Mouse (Mus musculus) NIH3T3 (cell line): ENCODE measurements at regions not wholly inside any gene's neighbourhood (a gene's known extent, or its start where the extent isn't known, plus 50 kb on each side); places are given as distances from the start of the nearest gene placed in this dataset.

Experiments used
- DNase-seq: peaks from one replicate; pipeline ENCODE4 v3.0.0-alpha.2; 2012; ENCODE audit warnings: low read depth

DNA sequence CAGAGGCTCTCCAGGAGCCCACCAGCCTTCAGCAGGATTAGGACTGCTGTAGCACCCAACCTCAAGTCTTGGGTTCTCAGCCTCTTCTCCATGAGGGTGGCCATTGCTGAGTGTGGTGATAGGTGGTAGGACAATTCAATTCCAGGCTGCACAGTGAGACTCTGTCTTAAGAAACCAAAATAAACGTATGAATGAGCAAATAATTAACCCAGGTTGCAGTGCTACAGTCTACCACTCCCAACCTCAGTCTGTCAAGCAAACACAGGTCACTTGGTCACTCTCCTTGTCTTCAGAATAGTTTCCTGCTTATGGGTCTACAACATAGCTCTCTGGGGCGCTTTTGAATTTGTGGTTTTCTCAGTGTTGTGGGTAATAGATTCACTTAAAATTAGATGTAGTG is 499.8 kb downstream of the Cdh26 start:
- DNase-seq, result no peak

DNA sequence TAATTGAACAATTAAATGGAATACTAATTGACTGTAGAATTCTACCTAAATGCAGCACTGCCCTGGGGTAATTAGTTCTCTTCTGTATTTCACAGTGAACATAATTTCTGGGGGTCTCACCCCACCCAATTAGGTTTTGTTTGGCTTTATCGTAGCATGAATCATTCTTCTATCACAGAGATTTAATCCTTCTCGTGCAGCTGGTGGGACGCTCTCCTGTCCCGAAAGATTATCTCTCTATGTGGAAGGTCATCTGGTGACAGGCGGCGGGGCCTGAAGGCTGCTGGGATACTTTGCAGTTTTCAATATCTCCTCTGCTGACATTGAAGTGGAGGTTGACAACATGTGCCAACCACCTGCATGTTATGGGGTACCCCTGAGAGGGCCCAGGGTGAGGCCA is 493.8 kb upstream of the Cdh4 start:
- DNase-seq, result no peak

DNA sequence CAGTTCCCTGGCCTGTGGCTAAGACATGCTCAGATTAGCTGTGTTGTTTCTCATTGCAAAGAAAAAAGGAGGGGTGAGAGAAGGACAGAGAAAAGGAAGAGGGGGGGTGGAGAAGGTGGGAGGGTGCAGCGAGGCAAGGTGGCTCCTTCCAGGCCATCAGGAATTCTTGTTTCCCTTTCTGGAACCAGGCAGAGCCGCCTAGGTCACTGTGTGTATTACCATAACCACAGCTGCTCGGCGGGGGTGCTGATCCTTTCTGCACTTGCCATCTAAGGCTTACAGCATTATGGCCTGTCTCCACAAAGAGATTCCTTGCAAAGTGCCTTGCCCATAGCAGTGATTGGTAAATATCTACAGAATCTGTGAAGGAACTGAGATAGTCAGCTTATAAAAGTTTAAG is 493.1 kb upstream of the Cdh4 start:
- DNase-seq, result no peak

DNA sequence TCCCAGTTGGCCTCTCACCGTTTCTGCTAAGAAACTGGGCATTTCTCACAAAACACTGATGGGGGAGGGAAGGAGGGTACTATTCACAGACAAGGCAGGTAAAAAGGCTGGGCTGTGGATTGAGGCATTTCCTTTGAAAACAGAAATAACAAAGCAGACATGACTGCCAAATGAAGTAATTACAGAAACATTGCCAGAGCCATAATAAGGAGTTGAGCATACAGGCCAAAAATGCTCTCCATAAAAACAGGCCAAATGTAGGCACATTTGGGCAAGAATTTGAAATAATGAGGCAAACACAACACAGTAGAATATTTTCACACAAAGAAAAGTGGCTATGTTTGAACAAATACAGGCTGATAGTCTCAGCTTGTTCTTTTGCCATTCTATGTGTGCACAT is 491.9 kb upstream of the Cdh4 start:
- no peak for DNase-seq

DNA sequence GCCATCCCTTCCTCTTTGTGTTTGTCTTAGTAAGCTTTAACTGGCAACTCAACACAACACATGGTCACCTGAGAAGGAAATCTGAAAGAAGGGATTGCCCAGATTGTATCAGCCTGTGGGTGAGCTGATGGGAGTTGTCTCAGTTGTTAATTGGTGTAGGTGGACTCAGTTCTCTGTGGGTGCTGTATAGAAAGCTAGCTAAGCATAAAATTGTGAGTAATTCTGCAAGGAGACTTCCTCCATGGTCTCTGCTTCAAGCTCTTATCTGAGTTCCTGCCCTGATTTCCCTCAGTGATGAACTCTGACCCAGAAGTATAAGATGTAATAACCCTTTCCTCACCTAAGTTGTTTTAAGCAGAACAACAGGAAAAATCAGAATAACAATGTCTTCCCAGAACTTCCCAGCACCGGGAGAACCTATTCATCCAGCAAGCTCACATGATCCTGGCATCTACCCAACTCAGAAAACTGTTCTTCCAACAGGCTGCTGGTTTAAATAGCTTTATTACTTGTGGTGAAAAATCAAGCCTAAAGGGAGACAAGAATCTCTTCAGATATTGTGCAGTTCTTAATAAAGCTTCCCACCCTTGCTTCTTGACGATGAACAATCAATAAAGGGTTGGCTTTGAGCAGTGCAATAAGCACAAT is 487.7 kb upstream of the Cdh4 start:
- no peak for DNase-seq

DNA sequence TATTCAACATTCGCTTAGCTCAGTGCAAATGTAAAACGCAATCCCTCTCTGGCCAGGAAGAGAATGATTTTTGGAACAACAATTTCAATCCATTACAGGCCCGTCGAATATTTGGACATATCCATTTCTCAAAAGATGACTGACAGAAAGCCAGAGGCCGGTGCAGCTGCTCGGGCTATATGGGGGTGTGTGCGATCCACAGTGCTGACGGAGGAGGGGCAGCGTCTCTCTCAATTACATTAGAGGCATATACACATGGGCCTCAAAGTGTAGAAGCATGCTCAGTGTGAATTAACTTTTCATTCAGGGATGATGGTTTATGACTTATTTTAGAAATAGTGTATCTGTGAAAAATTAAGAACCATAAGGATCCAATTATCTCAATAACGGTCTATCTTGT is 483.4 kb upstream of the Cdh4 start:
- no peak for DNase-seq

DNA sequence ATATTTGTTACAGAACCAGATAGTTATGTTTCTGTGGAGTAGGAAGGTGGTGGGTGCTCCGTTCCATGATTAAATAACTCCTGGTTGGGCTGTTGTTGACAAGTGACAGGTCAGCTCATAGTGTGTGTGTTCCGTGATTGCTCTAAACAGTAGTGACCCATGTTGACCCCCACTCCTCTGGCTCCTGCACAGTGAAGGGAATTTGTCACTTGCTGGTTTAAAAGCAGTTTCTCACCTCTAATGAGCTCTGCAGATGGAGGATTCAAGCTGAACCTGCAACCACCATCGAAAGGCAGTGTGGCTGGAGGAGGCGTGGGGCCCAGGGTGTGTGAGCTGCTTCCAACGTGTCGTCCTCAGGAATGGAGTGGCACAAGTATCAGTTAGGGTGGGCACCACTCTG is 482.6 kb upstream of the Cdh4 start:
- DNase-seq, result no peak

DNA sequence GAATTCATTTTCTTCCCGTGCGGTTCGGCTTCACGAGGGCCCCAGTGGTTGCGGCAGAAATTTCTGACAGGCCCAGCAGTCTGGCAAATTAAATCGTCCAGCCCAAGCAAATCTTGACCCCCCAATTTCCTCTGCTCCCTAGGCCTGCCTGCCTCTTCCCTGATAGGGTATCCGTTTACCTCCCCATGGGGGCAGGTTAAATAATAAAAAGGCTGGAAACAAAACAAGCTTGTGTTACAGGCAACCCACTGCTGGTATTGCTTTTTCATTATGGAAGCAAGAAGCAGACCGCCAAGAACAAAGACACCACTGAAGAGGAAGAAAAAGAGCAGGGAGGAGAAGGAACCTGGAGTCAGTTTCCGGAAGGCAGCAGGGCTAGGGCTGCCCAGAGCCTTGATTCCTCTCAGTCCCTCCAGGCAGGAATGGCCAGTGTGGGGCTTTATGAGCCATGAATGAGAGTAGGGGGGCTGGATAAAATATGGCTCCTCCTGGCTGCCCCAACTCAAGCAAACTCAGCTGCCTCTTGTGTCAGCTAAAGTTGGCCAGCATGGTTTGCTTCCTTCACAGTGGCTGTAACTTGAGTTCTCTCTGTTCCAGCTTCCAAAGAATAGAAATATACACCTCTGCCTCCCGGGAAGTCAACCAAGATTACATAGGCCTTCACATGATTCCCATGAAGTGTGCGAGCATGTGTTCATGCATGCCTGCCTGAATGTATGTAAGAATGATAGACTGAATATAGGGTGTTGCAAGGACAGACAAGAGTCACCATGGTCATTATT is 474.5 kb upstream of the Cdh4 start:
- no peak for DNase-seq

DNA sequence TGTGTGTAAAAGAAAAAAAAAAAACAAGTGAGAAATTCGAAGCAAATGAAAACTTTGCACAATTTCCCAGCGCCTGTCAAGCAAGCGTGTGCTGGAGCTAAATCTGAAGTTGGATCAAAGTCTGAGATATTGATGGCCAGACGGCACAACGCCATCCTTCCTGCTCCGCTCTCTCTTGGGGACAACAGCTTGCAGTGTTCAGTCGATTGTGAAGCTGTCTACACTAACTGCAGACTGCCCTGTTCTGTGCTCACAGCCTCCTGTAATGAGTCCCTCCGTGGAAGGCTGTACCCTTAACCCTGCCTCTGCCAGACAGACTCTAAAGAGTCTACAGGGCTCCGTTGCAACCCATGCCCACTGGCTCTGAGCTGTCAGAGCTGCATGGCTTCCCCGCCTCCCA is 472.5 kb upstream of the Cdh4 start:
- no peak for DNase-seq

DNA sequence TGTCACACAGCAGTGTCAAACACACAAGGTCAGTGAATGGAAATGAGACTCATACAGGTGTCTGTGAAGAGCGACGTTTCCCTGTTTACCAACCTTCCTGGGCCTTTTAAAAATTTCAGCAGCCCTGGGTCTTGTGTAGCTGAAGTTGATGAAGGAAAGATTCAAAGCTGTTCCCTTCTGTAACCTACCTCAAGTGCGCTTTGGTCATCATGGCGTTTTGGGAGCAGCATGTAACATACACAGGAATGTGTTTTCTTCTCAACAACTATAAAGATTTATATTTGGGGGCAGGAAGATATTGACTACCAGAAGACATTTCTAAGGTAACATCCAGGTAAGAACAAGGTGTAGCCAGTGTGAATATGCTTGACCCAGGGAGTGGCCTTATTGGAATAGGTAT is 466.9 kb upstream of the Cdh4 start:
- no peak for DNase-seq

DNA sequence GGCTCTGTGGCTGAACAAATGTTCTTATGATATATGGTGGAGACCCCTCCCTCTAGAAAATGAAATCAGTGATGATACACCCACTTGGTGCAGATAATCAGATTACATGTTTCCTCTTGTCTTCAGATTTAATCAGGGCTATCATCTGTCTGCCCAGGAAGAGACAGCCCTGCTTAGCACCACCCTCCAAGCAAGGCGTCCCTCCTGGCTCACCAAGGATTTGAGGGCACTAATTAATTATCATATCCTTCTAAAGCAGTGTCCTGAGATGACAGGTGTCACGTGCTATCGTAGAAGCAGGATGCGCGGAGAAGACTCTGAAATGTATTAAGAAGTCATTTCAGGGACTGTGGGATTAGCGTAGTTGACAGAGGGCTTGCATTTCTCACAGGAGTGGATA is 466.2 kb upstream of the Cdh4 start:
- DNase-seq, result no peak

DNA sequence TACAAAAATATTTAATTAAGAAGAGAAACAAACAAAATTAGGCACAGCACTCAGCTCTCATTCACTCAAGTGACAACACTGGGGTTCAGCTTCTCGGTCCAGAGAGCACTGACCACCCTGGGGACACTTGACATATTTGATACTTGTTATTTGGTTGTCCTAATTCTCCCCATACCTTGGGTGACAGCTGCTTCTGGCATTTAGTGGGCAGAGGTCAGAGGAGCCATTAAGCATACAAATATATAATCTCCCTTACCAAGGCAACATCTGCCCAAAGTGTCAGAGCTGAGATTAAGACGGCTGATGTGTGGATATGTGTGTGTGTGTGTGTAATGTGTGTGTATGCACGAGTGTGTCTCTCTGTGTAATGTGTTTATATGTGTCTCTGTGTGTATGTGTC is 465.7 kb upstream of the Cdh4 start:
- DNase-seq, result no peak

DNA sequence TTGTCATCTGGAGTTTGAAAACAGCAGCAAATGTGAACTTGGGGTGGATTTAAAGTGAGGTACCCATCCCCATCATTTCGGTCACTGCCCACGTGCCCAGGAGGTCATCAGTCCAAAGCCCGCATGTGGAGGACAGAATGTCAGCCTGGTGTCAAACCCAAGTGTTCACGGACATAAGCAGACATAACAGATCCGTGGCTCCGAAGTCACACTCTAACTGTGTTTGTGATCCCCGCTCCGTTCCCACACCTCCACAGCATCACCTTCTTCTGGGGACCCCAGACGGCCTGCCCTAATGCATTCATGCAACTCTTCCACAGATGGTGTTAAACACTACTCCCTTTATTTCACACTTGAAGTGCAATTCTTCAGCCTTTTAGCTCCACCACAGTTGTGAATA is 462.8 kb upstream of the Cdh4 start:
- DNase-seq, result no peak

DNA sequence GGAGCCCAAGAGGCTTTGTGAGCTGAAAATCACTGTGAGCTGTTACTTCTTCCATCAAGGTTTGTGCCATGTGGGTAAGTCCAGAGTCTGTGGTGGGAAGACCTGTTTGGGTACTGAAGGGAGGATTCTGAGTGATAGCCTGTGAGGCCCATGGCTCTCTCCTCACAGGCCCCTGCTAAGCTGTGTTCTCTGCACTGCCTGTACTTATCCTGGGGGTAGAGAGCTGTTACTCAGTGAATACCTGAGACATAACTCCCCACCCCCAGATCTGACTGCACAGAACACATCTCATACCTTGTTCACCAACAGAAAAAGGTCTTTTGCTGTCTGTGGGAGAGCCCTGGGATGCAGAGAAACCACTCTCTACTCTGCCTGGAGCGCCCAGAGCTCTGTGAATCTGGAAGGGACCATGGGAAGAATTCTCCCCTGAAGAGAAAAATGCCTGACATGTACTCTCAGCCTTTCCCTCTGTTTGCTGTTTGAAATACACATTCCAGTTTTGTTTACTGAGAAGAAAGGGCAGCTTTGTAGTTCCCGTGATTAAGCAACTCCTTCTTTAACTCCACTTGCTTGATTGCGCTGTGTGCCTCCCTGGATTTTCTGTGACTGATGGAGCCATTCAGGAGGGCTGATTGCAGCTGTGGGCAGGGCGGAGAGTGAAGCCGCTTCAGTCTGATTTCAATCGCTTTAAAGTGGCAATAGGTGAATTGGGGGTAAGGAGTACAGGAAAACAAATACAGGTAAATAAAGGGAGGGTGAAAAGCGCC is 460.3 kb upstream of the Cdh4 start:
- no peak for DNase-seq

DNA sequence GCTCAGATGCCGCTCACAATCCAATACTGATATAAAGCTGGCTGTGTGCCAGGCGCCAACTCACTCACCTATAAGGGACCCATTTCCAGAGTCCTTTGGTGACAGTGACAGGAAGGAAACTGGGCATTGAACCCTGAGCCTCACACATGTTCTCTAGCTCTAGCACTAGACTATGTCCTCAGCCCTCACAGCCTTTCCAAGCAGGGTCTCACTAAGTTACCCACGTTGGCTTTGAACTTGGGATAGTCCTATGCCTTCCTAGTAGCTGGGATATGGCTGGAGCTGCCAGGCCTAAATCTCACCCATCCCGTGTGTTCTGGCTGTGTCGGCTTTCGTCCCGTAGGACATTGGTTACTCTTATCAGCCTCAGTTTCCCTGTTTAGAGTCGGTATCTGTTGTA is 458.4 kb upstream of the Cdh4 start:
- DNase-seq, result no peak

DNA sequence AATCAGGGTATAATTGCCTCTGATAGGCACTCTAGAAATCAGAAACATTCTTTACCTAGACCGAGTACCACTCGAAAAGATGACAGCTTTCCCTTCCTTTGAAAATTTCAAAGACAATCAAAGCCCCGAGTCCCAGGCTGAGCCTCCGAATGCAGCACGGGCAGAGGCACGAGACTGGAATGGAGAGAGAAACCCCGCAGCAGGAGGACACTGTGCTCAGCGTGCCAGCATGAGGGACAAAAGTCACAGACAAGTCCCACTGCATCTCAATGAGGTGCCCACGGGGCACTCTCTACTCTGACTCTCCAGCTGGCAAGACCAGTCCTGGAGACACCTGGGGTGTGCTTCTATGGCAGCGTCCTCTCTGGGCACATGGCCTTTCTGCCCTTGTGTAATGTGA is 454.3 kb upstream of the Cdh4 start:
- no peak for DNase-seq

DNA sequence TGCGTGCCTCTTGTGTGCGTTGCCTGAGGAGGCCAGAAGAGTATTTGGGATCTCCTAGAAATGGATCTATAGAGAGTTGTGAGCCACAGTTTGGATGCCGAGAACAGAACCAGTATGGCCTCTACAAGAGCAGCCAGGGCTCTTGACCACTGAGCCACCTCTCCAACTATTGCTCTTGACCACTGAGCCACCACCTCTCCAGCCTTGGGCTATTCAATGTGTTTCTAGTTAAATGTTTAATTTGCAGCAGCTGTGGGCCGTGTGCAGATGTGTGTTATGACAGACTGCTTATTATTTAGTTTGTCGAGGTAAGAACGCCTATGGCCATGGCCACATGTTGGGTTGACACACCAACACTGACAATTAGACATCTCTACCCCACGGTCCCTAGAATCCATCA is 452.9 kb upstream of the Cdh4 start:
- DNase-seq, result no peak

DNA sequence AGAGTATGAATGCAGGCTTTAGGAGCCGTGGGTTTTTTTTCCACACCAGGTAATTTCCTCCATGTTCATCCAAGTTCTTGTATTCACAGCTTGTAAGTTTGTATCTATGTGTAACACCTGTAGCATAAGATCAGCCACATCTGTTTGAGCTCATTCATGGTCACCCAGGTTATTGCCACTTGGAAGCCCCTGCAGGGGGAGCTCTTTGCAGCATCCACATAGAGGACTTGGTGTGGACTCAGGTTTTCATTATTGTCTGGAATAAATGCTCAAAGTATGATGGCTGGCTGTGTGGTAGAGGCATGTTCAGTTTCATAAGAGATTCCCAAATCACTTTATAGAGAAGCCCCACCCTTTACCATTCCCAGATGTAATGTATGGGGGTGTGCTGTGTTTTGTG is 452.4 kb upstream of the Cdh4 start:
- no peak for DNase-seq

DNA sequence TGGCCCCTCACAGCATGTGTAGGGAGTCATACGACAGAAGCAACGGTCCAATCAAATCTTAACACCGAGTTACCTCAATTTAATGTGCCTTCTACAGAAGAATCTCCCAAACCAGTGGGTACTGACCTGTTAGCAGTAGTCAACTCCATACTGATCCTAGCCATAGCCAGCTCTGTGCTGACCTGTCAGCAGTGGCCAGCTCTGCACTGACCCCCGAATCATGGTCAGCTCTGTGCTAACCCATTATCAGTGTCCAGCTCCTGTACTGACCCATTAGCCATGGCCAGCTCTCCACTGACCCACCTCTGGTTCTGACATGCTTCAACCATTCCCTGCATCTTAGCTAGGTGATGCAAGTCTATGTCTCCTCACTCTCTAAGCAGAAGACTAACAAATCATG is 451.3 kb upstream of the Cdh4 start:
- DNase-seq, result no peak

DNA sequence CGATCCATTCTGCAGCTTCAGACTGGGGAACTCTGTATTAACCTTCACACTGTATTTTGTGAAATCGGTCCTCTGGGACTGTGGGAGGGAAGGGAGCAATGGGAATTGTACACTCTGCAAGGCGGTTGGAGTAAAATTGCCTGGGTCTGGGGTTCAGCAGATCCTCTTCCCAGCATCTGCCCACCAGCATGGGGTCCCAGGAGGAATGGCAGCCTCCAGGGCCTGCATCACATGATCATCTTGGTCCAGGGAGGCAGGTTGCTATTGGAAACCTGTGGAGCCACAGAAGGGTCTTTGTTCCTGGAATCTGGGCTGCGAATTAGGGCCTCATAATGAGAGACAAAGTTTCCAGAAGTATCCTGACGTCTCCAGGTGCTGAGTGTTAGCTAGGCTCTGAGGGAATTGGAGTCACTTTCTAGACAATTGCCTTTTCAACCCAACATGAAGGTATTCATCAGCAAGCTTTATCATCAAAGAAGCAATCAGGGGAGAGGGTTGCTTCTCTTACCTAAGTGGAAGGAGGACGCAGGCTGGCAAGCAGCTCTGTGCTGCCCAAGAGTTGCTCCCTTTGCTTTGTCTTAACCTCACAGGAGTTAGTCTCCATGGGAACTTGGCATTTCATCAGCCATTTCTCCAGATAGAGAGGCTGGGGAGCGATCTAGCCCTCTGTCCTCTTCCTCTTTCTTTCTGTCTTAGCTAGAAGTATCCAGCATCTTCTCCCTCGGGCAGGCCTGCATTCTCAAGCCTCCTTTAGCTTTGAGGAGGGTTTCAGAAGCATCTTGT is 449.7 kb upstream of the Cdh4 start:
- DNase-seq, result no peak

DNA sequence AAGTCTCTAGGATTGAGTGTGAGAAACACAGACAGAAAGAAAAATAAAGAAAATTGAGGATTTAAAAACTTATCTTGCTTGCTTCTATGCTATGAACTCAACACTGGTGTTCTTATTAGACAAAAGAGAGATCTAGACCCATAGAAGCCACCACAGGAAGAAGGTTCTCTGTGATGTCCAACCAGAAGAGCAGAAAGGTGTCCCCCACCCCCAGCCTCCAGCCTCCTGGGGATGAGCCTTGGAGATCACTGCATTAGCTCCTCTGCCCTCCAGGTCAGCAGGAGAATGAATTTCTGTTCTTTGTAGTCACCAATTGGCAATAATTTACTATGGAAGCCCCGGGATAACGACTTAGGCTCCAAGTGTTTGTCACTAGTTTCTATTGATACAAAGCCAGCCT is 444.3 kb upstream of the Cdh4 start:
- DNase-seq, result no peak

DNA sequence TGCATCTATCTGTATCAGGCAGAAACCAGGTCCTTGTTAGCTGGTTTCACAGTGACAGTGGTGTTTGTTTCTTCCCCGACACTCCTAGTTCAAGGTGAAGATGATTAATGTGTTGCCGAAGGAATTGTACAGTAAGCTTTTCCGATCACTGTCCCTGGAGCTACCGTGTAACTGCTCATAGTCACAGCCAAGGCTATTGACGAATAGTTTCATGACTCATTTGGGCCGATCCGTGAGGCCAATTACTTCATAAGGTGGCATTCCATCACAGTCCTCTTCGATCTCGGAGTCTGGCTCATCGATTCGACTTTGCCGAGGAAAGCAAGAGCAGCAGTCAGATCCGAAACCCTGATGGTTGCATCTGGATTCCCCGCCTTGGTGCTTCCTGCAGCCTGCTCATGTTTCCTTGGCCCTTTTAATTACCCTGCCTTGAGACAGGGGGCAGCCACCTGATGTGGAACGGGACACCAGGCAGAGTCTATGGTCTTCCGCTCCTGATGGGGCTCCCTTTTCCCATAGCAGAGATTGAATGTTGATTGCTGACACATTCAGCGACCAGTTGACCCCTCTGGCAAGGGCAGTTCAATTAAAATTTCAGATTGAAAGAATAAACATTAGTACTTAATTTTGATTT is 441.7 kb upstream of the Cdh4 start:
- DNase-seq, result no peak
